Mouse (Mus musculus): ENCODE results near the gene Mrm1. TPM values are rescaled to one million over a fixed set of nuclear protein-coding genes. Genes with fewer than 3 reads are reported as not detected.

The Mrm1 gene
- polyA plus RNA-seq, 1 experiment from 2014 or later, result 19.7 TPM

GRCm38 (mm10) chr11:84764527-84764961 is 54.8 kb downstream of the Mrm1 start:
- H3K9me3 ChIP-seq (replicated peaks), result no peaks in the 10 kb centered on the region
- peak overlapping the region; percentile 36; the same call in 1 of the 2 replicates for H3K9ac ChIP-seq
- peaks cover 15% of the 10 kb centered on the region for H3K27me3 ChIP-seq
- peak overlapping the region; percentile 28 for H3K4me3 ChIP-seq
- H3K27ac ChIP-seq, result peak overlapping the region; percentile 72
- no peaks in the 10 kb centered on the region for H3K36me3 ChIP-seq
- no peak; the same call in 1 of the 2 replicates for ATAC-seq (replicated peaks; ENCODE audit: insufficient number of reproducible peaks, insufficient read depth, low FRiP score, low read depth)
- WGBS, result 3% methylated on average over 20 of the region's 21 CpGs
- peaks cover 27% of the 10 kb centered on the region for H3K4me1 ChIP-seq (replicated peaks)
- peak overlapping the region; percentile 64 for H3K4me2 ChIP-seq

- 28% methylated on average over 8 of the region's 8 CpGs for WGBS
- peak overlapping the region; percentile 28 for H3K4me3 ChIP-seq
Measured at GRCm38 (mm10) chr11:84764116-84764515, 55.2 kb downstream of the Mrm1 start.

More at GRCm38 (mm10) chr11:84764116-84764515, 55.2 kb downstream of the Mrm1 start:
- Histone ChIP-seq H3K9me3 (replicated peaks) (no peaks in the 10 kb centered on the region), H3K36me3 (no peaks in the 10 kb centered on the region), H3K27me3 (peaks cover 15% of the 10 kb centered on the region), H3K9ac (peak overlapping the region; percentile 36; the same call in 1 of the 2 replicates), H3K4me2 (peak overlapping the region; percentile 64), H3K27ac (peak overlapping the region; percentile 72), H3K4me1 (replicated peaks) (peaks cover 27% of the 10 kb centered on the region)
- no peak for ATAC-seq (replicated peaks; ENCODE audit: insufficient number of reproducible peaks, insufficient read depth, low FRiP score, low read depth)

Other genes starting within 250 kb of the Mrm1 start
- 59.0 and 62.3 TPM in 2 replicates for gene Dhrs11, start 9.5 kb upstream of the Mrm1 start, polyA plus RNA-seq (2015; fragmentation: Nextera tagmentation; extraction: Ambion mirVana)
- 47.2 and 53.1 TPM in 2 replicates for gene Ggnbp2, start 51.3 kb upstream of the Mrm1 start, polyA plus RNA-seq (2015; fragmentation: Nextera tagmentation; extraction: Ambion mirVana)
- gene Myo19, start 60.6 kb upstream of the Mrm1 start, polyA plus RNA-seq (2015; fragmentation: Nextera tagmentation; extraction: Ambion mirVana), result 5.4 and 6.7 TPM in 2 replicates
- 2.4 and 2.5 TPM in 2 replicates for gene Pigw, start 60.8 kb upstream of the Mrm1 start, polyA plus RNA-seq (2015; fragmentation: Nextera tagmentation; extraction: Ambion mirVana)
- 31.4 and 36.2 TPM in 2 replicates for gene Znhit3, start 96.9 kb upstream of the Mrm1 start, polyA plus RNA-seq (2015; fragmentation: Nextera tagmentation; extraction: Ambion mirVana)
- 0.60 and 0.90 TPM in 2 replicates for gene Car4, start 138.3 kb upstream of the Mrm1 start, polyA plus RNA-seq (2015; fragmentation: Nextera tagmentation; extraction: Ambion mirVana)

All from heart, embryonic 15.5 days (tissue).